Mouse (Mus musculus): ENCODE data around the gene Lrrc49.

The Lrrc49 gene

GRCm38 (mm10) chr9:60528269-60528668, 159.7 kb downstream of the Lrrc49 start:
- DNase-seq, result no peak

- no peak for DNase-seq
These were observed 160.1 kb downstream of the Lrrc49 start for GRCm38 (mm10) chr9:60527836-60528235.

GRCm38 (mm10) chr9:60527051-60527450, 160.9 kb downstream of the Lrrc49 start:
- DNase-seq, result no peak

- no peak for DNase-seq
These were observed 161.8 kb downstream of the Lrrc49 start for GRCm38 (mm10) chr9:60526195-60526594.

- peak; percentile 70 for DNase-seq
These were observed 166.1 kb downstream of the Lrrc49 start, which contains the start of gene Thsd4 for GRCm38 (mm10) chr9:60521806-60522264. Thsd4 (minus strand) TSS chr9:60522046.

GRCm38 (mm10) chr9:60521143-60521542, 166.8 kb downstream of the Lrrc49 start:
- no peak for DNase-seq

- DNase-seq, result no peak
These were observed 168.4 kb downstream of the Lrrc49 start for GRCm38 (mm10) chr9:60519601-60520000.

Measured in lung, postnatal 10 days (tissue).